Mouse (Mus musculus) B cell, adult 2 months (primary cell): ENCODE measurements around the gene Gm49333.

Experiments used
- DNase-seq, 2 experiments: peaks; one replicate each; pipeline ENCODE4 v3.0.0; 2022

The Gm49333 gene

GRCm38 (mm10) chr16:20691617-20692016, 80.2 kb downstream of the Gm49333 start:
- no peak for DNase-seq

DNA sequence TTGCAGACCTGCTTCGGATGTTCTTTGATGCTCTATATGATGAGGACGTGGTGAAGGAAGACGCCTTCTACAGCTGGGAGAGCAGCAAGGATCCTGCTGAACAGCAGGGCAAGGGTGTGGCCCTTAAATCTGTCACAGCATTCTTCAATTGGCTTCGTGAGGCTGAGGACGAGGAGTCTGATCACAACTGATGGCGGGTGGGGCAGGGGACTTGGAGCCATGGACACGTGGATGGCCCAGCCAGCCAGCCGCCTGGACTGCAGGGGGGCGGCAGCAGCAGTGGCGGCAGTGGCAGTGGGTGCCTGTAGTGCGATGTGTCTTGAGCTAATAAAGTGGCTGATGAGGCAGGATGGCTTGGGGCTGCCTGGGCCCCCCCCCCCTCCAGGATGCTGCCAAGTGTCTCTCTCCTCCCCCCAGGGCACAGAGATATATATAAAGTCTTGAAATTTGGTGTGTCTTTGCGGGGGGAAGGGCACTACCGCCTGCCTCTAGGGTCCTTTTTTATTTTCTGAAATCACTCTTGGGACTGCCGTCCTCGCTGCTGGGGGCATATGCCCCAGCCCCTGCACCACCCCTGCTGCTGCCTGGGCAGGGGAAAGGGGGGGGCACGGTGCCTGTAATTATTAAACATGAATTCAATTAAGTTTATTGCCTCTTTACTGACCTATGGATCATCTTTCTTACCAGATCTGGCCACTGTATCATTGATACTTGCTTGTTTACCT, 81.0 kb downstream of the Gm49333 start:
- no peak for DNase-seq

DNA sequence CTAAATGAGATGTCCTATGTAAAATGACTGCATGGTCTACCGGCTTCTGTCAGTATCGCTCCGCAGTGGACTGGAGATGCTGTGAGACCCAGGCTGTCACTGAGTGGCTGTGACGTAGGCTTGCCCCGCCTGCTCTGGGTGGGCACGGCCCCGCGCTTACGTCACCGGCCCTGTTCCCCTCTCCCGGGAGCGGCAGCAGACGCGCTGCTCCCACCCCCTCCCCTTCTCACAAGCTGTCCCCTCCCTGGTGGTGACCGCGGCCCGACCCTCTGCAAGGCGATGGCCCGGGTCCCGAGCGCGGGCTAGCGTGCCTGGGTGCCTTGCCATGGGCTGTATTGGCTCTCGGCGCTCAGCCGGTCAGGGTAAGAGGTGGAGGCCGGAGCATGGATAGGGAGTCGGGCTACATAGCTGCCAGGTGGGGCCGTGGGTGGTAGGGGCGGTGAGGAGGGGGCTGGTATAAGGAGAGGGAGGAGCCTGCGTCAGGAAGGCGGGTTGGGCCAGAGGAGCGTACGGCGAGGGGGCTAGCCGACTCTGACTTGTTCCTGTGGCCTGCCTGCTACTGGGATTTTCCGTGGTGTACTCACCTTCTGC, 81.8 kb downstream of the Gm49333 start, which contains the start of gene Fam131a:
Gene Fam131a, plus strand, starts transcription at position 131 of the 591 bp plus-strand sequence.
- peak; percentile 72 to 73 for DNase-seq

DNA sequence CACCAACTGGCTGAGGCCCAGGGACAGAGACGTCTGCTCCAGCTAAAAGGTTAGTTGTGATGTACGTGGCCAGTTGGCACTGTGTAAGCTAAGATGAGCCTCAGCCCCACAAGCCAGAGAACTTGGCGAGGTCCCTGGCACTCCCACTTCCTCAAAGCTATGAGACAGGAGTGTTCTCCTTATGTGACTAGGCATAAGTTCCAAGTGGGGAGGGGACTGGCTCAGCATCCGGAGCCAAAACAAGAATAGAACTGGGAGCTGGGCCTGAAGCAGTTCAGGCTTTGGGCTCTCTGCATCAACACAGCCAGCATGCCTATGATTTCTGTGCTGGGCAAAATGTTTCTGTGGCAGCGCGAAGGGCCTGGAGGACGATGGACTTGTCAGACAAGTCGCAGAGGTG, 83.4 kb downstream of the Gm49333 start:
- DNase-seq, result no peak
